8 mouse cellular contexts compared by ENCODE assay signal in the genomic region with DNA sequence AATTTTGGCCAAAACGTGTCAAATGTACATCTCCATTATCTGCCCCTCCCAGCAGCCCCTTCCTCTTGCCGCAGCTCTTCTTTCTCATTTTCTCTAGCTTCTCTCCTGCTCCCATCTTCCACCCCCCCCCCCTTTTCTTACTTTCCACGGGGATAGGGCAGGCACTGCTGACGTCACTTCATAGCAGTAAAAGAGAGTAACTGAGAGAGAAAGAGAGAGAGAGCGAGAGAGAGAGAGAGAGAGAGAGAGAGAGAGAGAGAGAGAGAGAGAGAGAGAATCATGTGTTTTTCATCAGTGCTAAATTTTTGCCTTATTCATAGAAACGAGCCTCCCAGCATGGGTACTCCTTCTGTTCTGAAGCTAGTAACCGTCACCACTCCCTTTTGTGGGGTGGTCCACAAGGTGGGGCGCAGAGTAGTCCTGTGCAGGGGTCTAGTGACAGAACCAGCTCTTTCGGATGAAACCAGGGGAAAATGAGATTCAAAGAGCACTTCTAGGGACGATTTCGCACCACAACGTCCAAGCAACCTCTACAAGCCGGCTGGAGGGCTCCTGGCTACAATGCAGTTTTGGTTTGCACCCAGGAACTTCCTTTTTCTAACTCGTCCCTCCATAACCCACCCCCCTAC. TPM values are rescaled to one million over a fixed set of nuclear protein-coding genes. Genes with fewer than 3 reads are reported as not detected.
DNase-seq lines count a peak whose midpoint lies in the region; ATAC-seq lines count a peak whose summit lies in the region.
"Had no signal": no experiment of that assay in that cellular context is flagged by ENCODE, and none has a peak within 500 bp of the region (broad histone marks: within the 10 kb centered on the region; RNA-seq: fewer than 3 reads in every experiment).

No protein-coding gene starts in this region.

- no peak for DNase-seq in kidney, adult 11 months
- DNase-seq in hindbrain, embryonic 11.5 days (ENCODE audit: low spot score) = peak; percentile 63
- DNase-seq in spleen, adult 12 weeks (ENCODE audit: low spot score) = no peak
- DNase-seq in ovary, postnatal 36 days (ENCODE audit: low spot score) = no peak
- DNase-seq: kidney, adult 8-10 months had no signal

- no peaks in the 10 kb centered on the region for H3K36me3 ChIP-seq in kidney, embryonic 16.5 days (ENCODE audit: insufficient read depth, low read length)
- no peaks in the 10 kb centered on the region for H3K36me3 ChIP-seq in embryonic facial prominence, embryonic 13.5 days
- H3K36me3 ChIP-seq in hindbrain, embryonic 11.5 days (ENCODE audit: control insufficient read depth, insufficient read depth, low read length) = no peaks in the 10 kb centered on the region
- H3K36me3 ChIP-seq in neural tube, embryonic 12.5 days = no peaks in the 10 kb centered on the region

- no peak for ATAC-seq in kidney, embryonic 16.5 days (ENCODE audit: low FRiP score, low TSS enrichment)
- no peak for ATAC-seq in embryonic facial prominence, embryonic 13.5 days (ENCODE audit: insufficient number of reproducible peaks, insufficient read depth, low FRiP score, low TSS enrichment, low read depth)
- ATAC-seq in hindbrain, embryonic 11.5 days (ENCODE audit: low FRiP score) = peak; percentile 34; the same call in 1 of the 2 replicates
- ATAC-seq in neural tube, embryonic 12.5 days (ENCODE audit: low FRiP score, low read depth) = peak; percentile 22; the same call in 1 of the 2 replicates

- H3K9ac ChIP-seq in kidney, embryonic 16.5 days (replicated peaks; ENCODE audit: low read length) = no peak overlapping the region
- no peak overlapping the region for H3K9ac ChIP-seq in embryonic facial prominence, embryonic 13.5 days
- H3K9ac ChIP-seq in hindbrain, embryonic 11.5 days (ENCODE audit: low read depth, low read length) = peak overlapping the region; percentile 70
- peak overlapping the region; percentile 33; the same call in 1 of the 2 replicates for H3K9ac ChIP-seq in neural tube, embryonic 12.5 days

- no peaks in the 10 kb centered on the region for H3K9me3 ChIP-seq in kidney, embryonic 16.5 days (ENCODE audit: low read length)
- no peaks in the 10 kb centered on the region for H3K9me3 ChIP-seq in embryonic facial prominence, embryonic 13.5 days
- no peaks in the 10 kb centered on the region for H3K9me3 ChIP-seq in hindbrain, embryonic 11.5 days (ENCODE audit: control insufficient read depth, low read length)
- no peaks in the 10 kb centered on the region for H3K9me3 ChIP-seq in neural tube, embryonic 12.5 days

- H3K27ac ChIP-seq in kidney, embryonic 16.5 days (ENCODE audit: low read length) = no peak overlapping the region
- H3K27ac ChIP-seq in embryonic facial prominence, embryonic 13.5 days = 0 out of 2 replicates have a peak overlapping the region, but pooled peaks have one; percentile 39
- H3K27ac ChIP-seq in hindbrain, embryonic 11.5 days (ENCODE audit: low read depth, low read length) = peak overlapping the region; percentile 89
- H3K27ac ChIP-seq in neural tube, embryonic 12.5 days = no peak overlapping the region; the same call in 1 of the 2 replicates

- peaks cover 75% of the 10 kb centered on the region for H3K27me3 ChIP-seq in kidney, embryonic 16.5 days (ENCODE audit: insufficient read depth, low read length)
- H3K27me3 ChIP-seq in embryonic facial prominence, embryonic 13.5 days = peaks cover 97% of the 10 kb centered on the region
- no peaks in the 10 kb centered on the region for H3K27me3 ChIP-seq in hindbrain, embryonic 11.5 days (ENCODE audit: control insufficient read depth, insufficient read depth, low read length)
- 0 out of 2 replicates have a peak, but pooled peaks cover 8% of the 10 kb centered on the region for H3K27me3 ChIP-seq in neural tube, embryonic 12.5 days (replicated peaks)

- WGBS in kidney, embryonic 16.5 days = under 1% methylated on average over 14 of the region's 14 CpGs
- WGBS in embryonic facial prominence, embryonic 13.5 days = under 1% methylated on average over 14 of the region's 14 CpGs
- 2% methylated on average over 14 of the region's 14 CpGs for WGBS in hindbrain, embryonic 11.5 days
- WGBS in neural tube, embryonic 12.5 days = 1% methylated on average over 14 of the region's 14 CpGs

- peak overlapping the region; percentile 60 for H3K4me2 ChIP-seq in kidney, embryonic 16.5 days (replicated peaks; ENCODE audit: low read depth, low read length)
- peak overlapping the region; percentile 52 for H3K4me2 ChIP-seq in embryonic facial prominence, embryonic 13.5 days
- H3K4me2 ChIP-seq in hindbrain, embryonic 11.5 days (replicated peaks; ENCODE audit: low read depth, low read length) = peak overlapping the region; percentile 74
- peak overlapping the region; percentile 80 for H3K4me2 ChIP-seq in neural tube, embryonic 12.5 days (replicated peaks)

- H3K4me3 ChIP-seq in kidney, embryonic 16.5 days (ENCODE audit: low read length) = peak overlapping the region; percentile 44
- H3K4me3 ChIP-seq in embryonic facial prominence, embryonic 13.5 days = peak overlapping the region; percentile 25
- peak overlapping the region; percentile 38 for H3K4me3 ChIP-seq in hindbrain, embryonic 11.5 days (ENCODE audit: low read depth, low read length)
- peak overlapping the region; percentile 35 for H3K4me3 ChIP-seq in neural tube, embryonic 12.5 days

- H3K4me1 ChIP-seq in kidney, embryonic 16.5 days (ENCODE audit: insufficient read depth, low read length) = peaks cover 27% of the 10 kb centered on the region
- peaks cover 31% of the 10 kb centered on the region for H3K4me1 ChIP-seq in embryonic facial prominence, embryonic 13.5 days
- peaks cover 7% of the 10 kb centered on the region; the same call in 1 of the 2 replicates for H3K4me1 ChIP-seq in hindbrain, embryonic 11.5 days (replicated peaks; ENCODE audit: control insufficient read depth, insufficient read depth, low read length)
- H3K4me1 ChIP-seq in neural tube, embryonic 12.5 days = peaks cover 54% of the 10 kb centered on the region

RNA-seq across cellular contexts. Expression of a gene that starts 17.5 kb away (rescaled TPM):
- 12.3 and 15.5 TPM in 2 replicates for polyA plus RNA-seq in kidney, embryonic 16.5 days (2015; fragmentation: Nextera tagmentation; extraction: Ambion mirVana)
- polyA plus RNA-seq in embryonic facial prominence, embryonic 13.5 days (2015; fragmentation: Nextera tagmentation; extraction: Ambion mirVana) = 14.1 and 15.8 TPM in 2 replicates
- polyA plus RNA-seq in hindbrain, embryonic 11.5 days (2014; fragmentation: Nextera tagmentation; extraction: Ambion mirVana) = 82.8 and 97.2 TPM in 2 replicates
- polyA plus RNA-seq in neural tube, embryonic 12.5 days (2016; fragmentation: Nextera tagmentation; extraction: Ambion mirVana) = 48.4 and 56.4 TPM in 2 replicates

Comparison
In these comparisons a context has a peak if more than half of its experiments do, and no peak if none do; other contexts are left out.
1. ATAC-seq: peak in hindbrain, embryonic 11.5 days (single experiment) and neural tube, embryonic 12.5 days (single experiment); none in kidney, embryonic 16.5 days (single experiment) and embryonic facial prominence, embryonic 13.5 days (single experiment).
2. H3K27ac ChIP-seq: peak in embryonic facial prominence, embryonic 13.5 days (single experiment) and hindbrain, embryonic 11.5 days (single experiment); none in kidney, embryonic 16.5 days (single experiment) and neural tube, embryonic 12.5 days (single experiment).
3. H3K9ac ChIP-seq: peak in hindbrain, embryonic 11.5 days (single experiment) and neural tube, embryonic 12.5 days (single experiment); none in kidney, embryonic 16.5 days (single experiment) and embryonic facial prominence, embryonic 13.5 days (single experiment).
4. Peak in every context shown above with its lines, with median percentiles within 50 percentile points of each other: H3K4me2 ChIP-seq and H3K4me3 ChIP-seq.